Mouse (Mus musculus) spleen, adult 2 months (tissue): ENCODE results near the gene Tomm20l.

Experiments used
- CTCF ChIP-seq: fragments of 200-500 bp; IDR thresholded peaks from 2 replicates; pipeline ENCODE4 v1.5.1; 2011; ENCODE audit warnings: mild to moderate bottlenecking, inconsistent platforms; ENCODE audit not compliant: insufficient read depth, insufficient read length, insufficient replicate concordance; ENCODE audit errors: extremely low read depth
- POLR2A ChIP-seq: fragments of 200-500 bp; IDR thresholded peaks from 2 replicates; pipeline ENCODE4 v1.6.1; 2011; ENCODE audit warnings: low read depth, low read length, inconsistent platforms

DNA sequence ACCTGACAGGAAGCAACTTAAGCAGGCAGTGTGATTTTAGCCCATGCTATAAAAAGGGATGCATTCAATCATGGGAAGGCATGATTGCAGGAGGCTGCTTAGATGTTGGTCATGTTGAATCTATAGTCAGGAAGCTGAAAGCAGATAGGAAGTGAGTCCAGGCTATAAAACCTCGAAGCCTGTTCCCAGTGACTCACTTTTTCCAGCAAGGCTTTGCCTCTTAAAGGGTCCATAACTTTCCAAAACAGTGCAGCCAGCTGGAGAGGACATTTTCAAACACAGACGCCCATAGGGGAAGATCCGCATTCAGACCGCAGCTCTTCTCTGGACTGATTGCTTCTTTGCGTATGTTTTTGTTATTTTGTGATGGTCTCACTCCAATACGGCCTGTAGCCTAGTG is 43.8 kb downstream of the Tomm20l start:
- no peak for TF ChIP-seq CTCF
- no peak for TF ChIP-seq POLR2A
